Mouse (Mus musculus) cerebellum, adult 9-11 months (tissue): ENCODE measurements around the gene Zbtb16.

Experiments
- DNase-seq: peaks from one replicate; pipeline ENCODE4 v3.0.0; 2022

The Zbtb16 gene

DNA sequence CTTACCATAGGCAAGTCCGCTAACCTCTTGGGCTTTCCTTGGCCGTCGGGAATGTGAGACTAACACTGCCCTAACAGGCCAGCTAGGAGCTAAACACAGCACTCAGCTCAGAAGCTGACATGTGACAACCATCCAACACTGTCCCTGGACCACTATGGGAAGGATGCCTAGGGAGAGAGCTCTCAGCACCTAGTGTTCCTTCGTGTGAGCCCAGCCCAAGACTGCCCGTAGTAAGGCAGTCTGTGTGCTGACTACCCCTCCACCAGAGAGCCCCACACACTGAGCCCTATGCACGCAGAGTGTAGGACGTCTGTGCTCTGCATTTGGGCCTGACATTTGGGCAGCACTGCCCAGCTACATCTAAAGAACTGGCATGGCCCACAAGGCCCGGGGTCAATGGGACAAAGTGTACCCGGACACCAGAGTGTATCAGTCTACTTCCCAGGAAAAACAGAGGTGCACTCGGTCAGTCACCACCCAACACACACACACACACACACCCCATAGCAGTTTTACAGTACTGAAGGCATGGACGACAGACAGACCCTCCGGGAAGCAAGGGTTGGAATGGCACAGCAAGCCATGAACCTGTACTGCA is 11.4 kb downstream of the Zbtb16 start:
- DNase-seq = no peak

GRCm38 (mm10) chr9:48823851-48824250 is 12.2 kb downstream of the Zbtb16 start:
- no peak for DNase-seq

GRCm38 (mm10) chr9:48823319-48823705 is 12.7 kb downstream of the Zbtb16 start:
- DNase-seq = no peak

GRCm38 (mm10) chr9:48822586-48823318 is 13.3 kb downstream of the Zbtb16 start:
- DNase-seq = no peak

GRCm38 (mm10) chr9:48821916-48822585 is 14.0 kb downstream of the Zbtb16 start:
- DNase-seq = no peak

DNA sequence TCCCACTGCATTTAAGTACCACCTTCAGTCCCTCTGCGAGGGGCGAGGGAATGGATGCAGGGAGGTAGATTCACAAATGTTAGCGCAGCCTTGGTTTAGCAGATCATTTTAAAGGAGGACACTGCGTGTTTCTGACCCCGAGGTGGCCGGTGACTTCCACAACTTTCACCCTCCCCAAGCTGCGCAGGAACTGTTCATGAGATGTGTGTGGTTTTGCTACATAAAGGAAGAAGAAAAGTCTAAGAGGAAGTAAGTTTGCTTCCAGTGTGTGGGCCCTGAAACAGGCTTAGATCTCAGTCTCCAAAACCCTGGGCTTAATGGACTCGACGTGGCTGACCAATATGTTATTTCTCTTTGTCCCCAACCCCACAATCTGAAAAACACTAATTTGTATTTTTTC is 14.6 kb downstream of the Zbtb16 start:
- no peak for DNase-seq

DNA sequence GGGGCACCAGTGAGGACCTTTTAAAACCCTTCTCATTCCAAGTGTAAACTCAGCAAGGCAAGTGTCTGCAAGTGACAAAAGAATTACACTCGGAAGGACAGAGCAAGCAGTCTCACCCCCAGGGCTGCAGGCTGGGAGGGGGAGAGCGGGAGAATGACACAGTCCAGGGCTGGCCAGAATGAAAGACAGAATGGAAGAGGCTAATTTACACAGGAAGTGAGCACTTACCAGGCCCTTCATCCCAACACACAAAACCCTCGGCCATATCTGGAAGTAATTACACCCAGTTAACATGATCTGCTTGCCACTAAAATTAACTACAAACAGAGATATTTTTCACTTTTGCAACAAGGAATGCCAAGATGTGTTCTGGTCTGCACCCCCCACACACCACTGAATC is 15.2 kb downstream of the Zbtb16 start:
- DNase-seq = no peak

GRCm38 (mm10) chr9:48819695-48820094 is 16.3 kb downstream of the Zbtb16 start:
- DNase-seq = no peak

DNA sequence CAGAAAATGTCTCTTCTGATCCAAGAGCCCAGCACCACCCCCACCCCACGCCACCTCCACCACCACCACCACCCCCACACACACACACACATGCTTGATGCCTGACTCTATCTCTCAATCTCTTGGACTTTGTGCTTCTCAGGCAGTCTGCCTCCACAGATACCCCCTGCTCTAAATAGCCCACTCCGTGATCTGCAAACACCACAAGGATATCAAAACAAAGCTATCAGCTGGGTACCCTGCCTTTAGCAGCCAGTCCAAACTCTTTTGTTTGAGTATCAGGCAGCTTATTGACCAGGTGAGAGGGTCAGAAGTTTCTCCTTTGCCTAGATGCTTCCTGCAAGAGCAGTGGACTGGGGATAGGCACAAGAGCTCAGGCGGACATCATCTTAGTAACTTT is 16.9 kb downstream of the Zbtb16 start:
- no peak for DNase-seq

- no peak for DNase-seq
Observed at GRCm38 (mm10) chr9:48817907-48818306, 18.1 kb downstream of the Zbtb16 start.

DNA sequence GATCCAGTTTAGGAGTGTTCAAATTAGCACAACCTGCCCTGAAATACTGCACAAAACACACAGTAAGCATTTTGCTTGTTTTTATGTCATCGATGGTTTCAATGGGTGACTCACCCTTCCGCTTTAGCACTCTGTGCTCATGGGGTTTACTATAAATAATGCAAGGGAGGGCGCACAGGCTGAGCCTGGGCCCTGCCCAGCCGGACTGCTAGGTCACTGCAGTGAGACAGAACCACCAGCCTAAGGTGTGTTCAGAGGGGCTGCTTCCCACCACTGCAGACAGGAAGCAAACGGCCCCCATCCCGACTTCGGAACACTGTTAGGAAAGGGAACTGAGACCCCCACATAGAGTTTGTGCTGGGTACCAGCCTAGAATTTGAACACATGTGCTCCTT is 18.6 kb downstream of the Zbtb16 start:
- DNase-seq = no peak

DNA sequence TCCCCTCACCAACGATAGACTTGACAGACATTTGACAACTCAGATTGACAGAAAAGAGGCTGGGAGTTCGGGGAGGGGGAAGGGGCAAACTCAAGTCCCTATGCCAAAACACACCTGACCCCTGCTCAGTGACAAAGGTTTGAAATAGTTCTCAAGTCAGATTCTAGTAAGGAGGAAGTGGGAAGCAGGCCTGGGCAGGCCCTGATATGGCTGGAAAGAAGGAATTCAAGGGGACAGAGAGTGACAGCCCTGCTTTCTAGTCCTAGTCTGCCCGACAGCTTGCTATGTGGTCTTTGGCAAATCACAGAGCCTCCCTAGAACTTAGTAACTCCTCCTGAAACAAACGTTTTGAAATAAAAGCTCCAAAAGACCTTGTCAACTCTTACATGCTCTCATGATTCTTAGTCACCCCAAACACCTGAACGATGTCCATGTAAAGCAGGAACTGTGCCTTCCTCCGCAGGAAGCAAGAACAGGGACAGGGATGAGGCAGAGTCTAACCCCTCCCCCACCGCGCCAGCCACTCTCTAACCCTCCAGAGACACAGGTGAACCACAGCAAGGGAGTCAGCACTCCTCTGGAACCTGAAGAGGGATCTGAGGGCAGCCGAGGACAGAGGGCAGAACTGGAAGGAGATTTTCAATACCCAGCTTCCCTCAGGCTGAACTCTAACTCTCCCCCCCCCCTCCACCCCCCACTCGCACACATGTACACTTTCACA is 19.2 kb downstream of the Zbtb16 start:
- DNase-seq = no peak

GRCm38 (mm10) chr9:48816157-48816556 is 19.9 kb downstream of the Zbtb16 start:
- DNase-seq = no peak

DNA sequence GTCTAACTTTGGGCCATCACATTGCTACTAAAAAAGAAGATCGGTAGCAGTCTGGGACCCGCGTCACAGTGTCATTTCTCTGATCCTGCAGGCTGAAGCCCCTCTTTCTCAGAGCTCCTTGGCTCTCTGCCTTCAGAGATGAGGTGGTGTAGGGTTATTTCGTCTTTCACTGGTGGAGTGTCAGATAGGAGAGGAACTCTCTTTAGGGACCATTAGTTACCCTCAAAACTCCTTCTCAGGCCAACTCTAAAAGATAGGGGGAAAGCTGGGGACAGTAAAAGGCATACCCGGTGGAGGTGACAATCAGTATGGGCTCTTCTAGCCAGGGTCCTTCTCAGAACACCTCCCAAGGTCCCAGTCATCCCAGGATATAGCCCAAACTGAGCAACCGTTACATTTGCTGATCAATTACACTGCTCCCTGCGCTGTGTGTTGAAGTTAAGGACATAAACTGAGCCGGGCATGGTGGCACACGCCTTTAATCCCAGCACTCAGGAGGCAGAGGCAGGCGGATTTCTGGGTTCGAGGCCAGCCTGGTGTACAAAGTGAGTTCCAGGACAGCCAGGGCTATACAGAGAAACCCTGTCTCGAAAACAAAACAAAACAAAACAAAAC is 21.0 kb downstream of the Zbtb16 start:
- no peak for DNase-seq

DNA sequence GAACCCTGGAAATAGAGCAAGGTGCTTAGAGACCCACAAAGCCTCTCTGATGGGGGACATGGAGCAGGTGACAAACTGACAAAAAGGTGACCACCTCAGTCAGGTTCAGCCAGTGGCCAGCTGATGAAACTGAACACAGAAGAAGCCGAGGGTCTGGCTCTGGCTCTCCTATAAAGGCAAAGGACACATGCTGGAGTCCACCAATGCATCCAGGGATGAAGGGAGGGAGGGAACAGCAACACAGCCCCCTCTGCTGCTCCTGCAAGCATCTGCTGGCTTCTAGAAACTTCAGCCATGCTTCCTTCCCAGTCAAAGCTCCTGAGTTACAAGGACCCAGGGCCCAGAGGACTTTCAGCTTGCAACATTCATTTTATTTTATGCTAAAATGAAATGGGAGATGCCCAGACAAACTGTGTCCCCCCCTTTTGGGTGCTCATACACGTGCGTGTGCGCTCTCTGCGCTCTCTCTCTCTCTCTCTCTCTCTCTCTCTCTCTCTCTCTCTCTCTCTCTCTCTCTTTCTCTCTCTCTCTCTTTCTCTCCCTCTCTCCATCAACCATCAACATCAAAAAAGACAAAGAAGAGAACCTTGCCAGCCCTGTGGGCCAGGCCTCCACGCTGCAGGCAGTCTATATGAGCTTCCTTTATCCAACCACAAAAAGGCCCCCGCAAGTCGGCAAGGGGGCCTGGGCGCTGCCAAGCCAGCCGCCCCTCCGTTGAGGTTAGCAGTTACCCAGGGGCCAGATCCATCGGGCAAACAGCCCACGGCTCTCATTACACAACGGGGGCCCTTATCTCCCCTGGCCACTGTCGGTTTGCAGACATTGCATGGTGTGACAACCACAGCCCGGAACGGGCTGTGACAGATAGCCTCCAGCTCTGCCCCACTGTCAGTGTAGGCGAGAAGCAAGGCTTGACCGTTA is 21.8 kb downstream of the Zbtb16 start:
- DNase-seq = no peak

- DNase-seq = no peak
Observed at GRCm38 (mm10) chr9:48812352-48812751, 23.7 kb downstream of the Zbtb16 start.

GRCm38 (mm10) chr9:48806591-48806990 is 29.4 kb downstream of the Zbtb16 start:
- DNase-seq = no peak

GRCm38 (mm10) chr9:48805850-48806249 is 30.2 kb downstream of the Zbtb16 start:
- DNase-seq = no peak

GRCm38 (mm10) chr9:48804509-48804908 is 31.5 kb downstream of the Zbtb16 start:
- no peak for DNase-seq

GRCm38 (mm10) chr9:48803460-48804240 is 32.4 kb downstream of the Zbtb16 start:
- no peak for DNase-seq

DNA sequence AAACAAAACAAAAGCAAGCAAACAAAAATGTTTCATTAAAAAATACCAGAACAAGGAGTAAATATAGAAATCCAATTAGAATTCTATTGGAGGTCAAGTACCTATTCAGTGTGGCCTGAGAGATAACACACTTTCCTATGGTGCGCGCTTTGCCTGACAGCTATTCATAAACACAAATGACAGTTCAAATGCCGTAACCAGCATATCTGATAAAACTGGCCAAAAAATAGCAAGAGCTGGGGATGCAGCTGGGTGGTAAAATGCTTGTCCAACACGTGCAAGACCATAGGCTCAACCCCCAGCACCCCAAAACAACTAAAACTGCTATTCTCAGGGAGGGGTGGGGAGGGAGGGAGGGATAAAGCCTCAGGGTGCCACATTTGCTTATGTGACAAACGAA is 33.6 kb downstream of the Zbtb16 start:
- DNase-seq = no peak
